ENCODE assay signal across 10 mouse cellular contexts in genomic region chr3:130576683-130577082, GRCm38 (mm10). TPM values are rescaled to one million over a fixed set of nuclear protein-coding genes. Genes with fewer than 3 reads are reported as not detected.
DNase-seq lines count a peak whose midpoint lies in the region; ATAC-seq and TF ChIP-seq lines count a peak whose summit lies in the region.
"Had no signal": no experiment of that assay in that cellular context is flagged by ENCODE, and none has a peak within 500 bp of the region (broad histone marks: within the 10 kb centered on the region; RNA-seq: fewer than 3 reads in every experiment).

No protein-coding gene starts in this region.

- H3K4me3 ChIP-seq in heart, embryonic 12.5 days = no peak overlapping the region
- H3K4me3 ChIP-seq in thymus, adult 2 months (ENCODE audit: control insufficient read depth, insufficient read depth, low read length) = no peak overlapping the region
- H3K4me3 ChIP-seq: embryonic facial prominence, embryonic 12.5 days had no signal

- H3K36me3 ChIP-seq in heart, embryonic 12.5 days = no peaks in the 10 kb centered on the region
- no peaks in the 10 kb centered on the region for H3K36me3 ChIP-seq in thymus, adult 2 months (ENCODE audit: control insufficient read depth, insufficient read depth, low read length)
- H3K36me3 ChIP-seq: embryonic facial prominence, embryonic 12.5 days had no signal

- H3K27ac ChIP-seq in heart, embryonic 12.5 days (ENCODE audit: poor library complexity, severe bottlenecking) = no peak overlapping the region
- no peak overlapping the region for H3K27ac ChIP-seq in thymus, adult 2 months (ENCODE audit: control insufficient read depth, insufficient read depth, low read length)
- H3K27ac ChIP-seq: embryonic facial prominence, embryonic 12.5 days had no signal

- 60% methylated on average over 6 of the region's 6 CpGs for WGBS in heart, embryonic 12.5 days
- WGBS in thymus, adult 2 months = 68% methylated on average over 6 of the region's 6 CpGs

- DNase-seq in heart, postnatal 4 days = peak; percentile 29
- DNase-seq in thymus, adult 2 months = peak; percentile 17
- no peak for DNase-seq in thymus, adult 18-20 months
- DNase-seq in induced T-regulatory cell, adult 2 months (ENCODE audit: low read depth) = peak; percentile 41
- peak; percentile 8 for DNase-seq in thymus, postnatal 25 days
- DNase-seq in urinary bladder, adult 18-20 months (ENCODE audit: low spot score in 2 of 2) = no peak
- no peak for DNase-seq in adrenal gland, adult 8-10 months

- H3K9me3 ChIP-seq in heart, embryonic 12.5 days (replicated peaks) = 0 out of 2 replicates have a peak, but pooled peaks cover 2% of the 10 kb centered on the region
- H3K9me3 ChIP-seq: embryonic facial prominence, embryonic 12.5 days had no signal

- no peak for ATAC-seq in heart, embryonic 12.5 days (ENCODE audit: insufficient number of reproducible peaks, low FRiP score)

- no peak for TF ChIP-seq POLR2A in thymus, adult 2 months (IDR thresholded peaks at IDR 0.05; ENCODE audit: control insufficient read depth, extremely low read depth, insufficient read depth, low read length, poor library complexity)

- TF ChIP-seq CTCF in thymus, adult 2 months (IDR thresholded peaks at IDR 0.05; ENCODE audit: borderline replicate concordance, control insufficient read depth, extremely low read depth, insufficient read depth, low read length, poor library complexity) = no peak

- no peaks in the 10 kb centered on the region for H3K27me3 ChIP-seq in heart, embryonic 12.5 days (replicated peaks)
- H3K27me3 ChIP-seq in thymus, adult 2 months (ENCODE audit: control insufficient read depth, insufficient read depth, low read length) = no peaks in the 10 kb centered on the region
- H3K27me3 ChIP-seq: embryonic facial prominence, embryonic 12.5 days had no signal

- peaks cover 3% of the 10 kb centered on the region; the same call in 1 of the 2 replicates for H3K4me1 ChIP-seq in heart, embryonic 12.5 days (replicated peaks)
- no peaks in the 10 kb centered on the region for H3K4me1 ChIP-seq in thymus, adult 2 months (replicated peaks; ENCODE audit: control insufficient read depth, insufficient read depth, low read length)

- H3K9ac ChIP-seq in heart, embryonic 12.5 days = no peak overlapping the region
- H3K9ac ChIP-seq: embryonic facial prominence, embryonic 12.5 days had no signal

- H3K4me2 ChIP-seq in heart, embryonic 12.5 days = no peak overlapping the region
- H3K4me2 ChIP-seq: embryonic facial prominence, embryonic 12.5 days had no signal

RNA-seq across cellular contexts. Expression of gene Etnppl, which starts 40.6 kb away (rescaled TPM):
- under 1 TPM in 1 of 2 experiments, not detected in 1; 0.29 TPM for total RNA-seq in heart, postnatal 4 days (2021)
- polyA plus RNA-seq in heart, embryonic 12.5 days (2016; fragmentation: Nextera tagmentation; extraction: Ambion mirVana) = 0.09 TPM in 1 of 2 replicates, not detected in the other
- 0.08 TPM in 1 of 2 replicates, not detected in the other for polyA plus RNA-seq in thymus, adult 2 months (2012; rRNA removed)
- total RNA-seq in adrenal gland, adult 8-10 months (2022) = under 1 TPM; 0.17 to 0.49 (median 0.28) TPM
- total RNA-seq: neutrophil, adult 5-6 weeks had no signal

Comparison
In these comparisons a context has a peak if more than half of its experiments do, and no peak if none do; other contexts are left out.
1. DNase-seq: peak in heart, postnatal 4 days (single experiment), thymus, adult 2 months (single experiment), induced T-regulatory cell, adult 2 months (single experiment) and thymus, postnatal 25 days (single experiment); none in thymus, adult 18-20 months (0 of 2), urinary bladder, adult 18-20 months (0 of 2) and adrenal gland, adult 8-10 months (single experiment).